Mouse (Mus musculus) intestine, embryonic 14.5 days (tissue): ENCODE results near the gene Prss50. TPM values are rescaled to one million over a fixed set of nuclear protein-coding genes. Genes with fewer than 3 reads are reported as not detected.
A peak's percentile ranks its signal among the peaks of the same experiment; 100 is the strongest.

ENCODE experiments used
- ATAC-seq: fragments of 200-750 bp; cut with Nextera tagmentation; replicated peaks from 2 replicates; pipeline ENCODE4 v1.8.0; 2017; ENCODE audit warnings: low read depth, moderate number of reproducible peaks, moderate TSS enrichment, moderate library complexity; ENCODE audit not compliant: low FRiP score, low TSS enrichment
- DNase-seq: peaks from one replicate; pipeline ENCODE4 v3.0.0-alpha.2; 2018; ENCODE audit warnings: low spot score
- H3K27ac ChIP-seq: fragments of 300-500 bp; sonication (generic); 2 replicates; pipeline ENCODE4 v1.5.1; 2014; ENCODE audit warnings: low read depth, mild to moderate bottlenecking, control low read depth
- H3K27me3 ChIP-seq: fragments of 300-500 bp; sonication (generic); replicated peaks from 2 replicates; pipeline ENCODE4 v1.6.1; 2014; ENCODE audit warnings: low read length, control low read depth; ENCODE audit not compliant: control insufficient read depth, insufficient read depth
- H3K36me3 ChIP-seq: fragments of 300-500 bp; sonication (generic); 2 replicates; pipeline ENCODE4 v1.6.1; 2014; ENCODE audit warnings: low read length, control low read depth; ENCODE audit not compliant: control insufficient read depth, insufficient read depth
- H3K4me1 ChIP-seq: fragments of 300-500 bp; sonication (generic); replicated peaks from 2 replicates; pipeline ENCODE4 v1.6.1; 2014; ENCODE audit warnings: low read length, control low read depth, mixed read lengths; ENCODE audit not compliant: control insufficient read depth, insufficient read depth
- H3K4me2 ChIP-seq: fragments of 300-500 bp; sonication (generic); 2 replicates; pipeline ENCODE4 v1.6.1; 2014; ENCODE audit warnings: low read length
- H3K4me3 ChIP-seq: fragments of 300-500 bp; sonication (generic); 2 replicates; pipeline ENCODE4 v1.5.1; 2014; ENCODE audit warnings: low read depth, low read length, control low read depth, mixed read lengths
- H3K9ac ChIP-seq: fragments of 300-500 bp; sonication (generic); 2 replicates; pipeline ENCODE4 v1.6.1; 2014; ENCODE audit warnings: mild to moderate bottlenecking, low read length
- H3K9me3 ChIP-seq: fragments of 300-500 bp; sonication (generic); 2 replicates; pipeline ENCODE4 v1.6.1; 2016; ENCODE audit warnings: low read length, control low read depth; ENCODE audit not compliant: control insufficient read depth
- WGBS: fragments of 180-500 bp; shearing (Covaris S2); extraction: QIAGEN DNeasy Blood & Tissue Kit; methylation state at CpG from one replicate; pipeline ENCODE4 v1.1.7; 2014; 5-methylcytosine and 5-hydroxymethylcytosine counted together
- polyA plus RNA-seq: library from polyadenylated mRNA; unstranded; fragments of >200 nt; fragmentation: Nextera tagmentation; extraction: Ambion mirVana; gene quantifications from 2 replicates; pipeline ENCODE4 v1.2.1, GENCODE M21; 2014

Gene Prss50
- polyA plus RNA-seq, 1 experiment from 2014 or later: 0.68 TPM

- H3K27ac ChIP-seq: 0 out of 2 replicates have a peak within 1 kb of the TSS, but pooled peaks have one; percentile 16
- no peaks in the 10 kb centered on the region for H3K9me3 ChIP-seq
- peak within 1 kb of the TSS; percentile 52 for H3K9ac ChIP-seq
- peaks cover 8% of the 10 kb centered on the region; the same call in 1 of the 2 replicates for H3K4me1 ChIP-seq
- WGBS: 14% methylated on average over 12 of the region's 12 CpGs
- peaks cover 16% of the 10 kb centered on the region for H3K27me3 ChIP-seq
- ATAC-seq: peak; percentile 12; the same call in 1 of the 2 replicates
- peak within 1 kb of the TSS; percentile 55 for H3K4me3 ChIP-seq
- H3K4me2 ChIP-seq: peak within 1 kb of the TSS; percentile 83
- no peaks in the 10 kb centered on the region for H3K36me3 ChIP-seq
- no peak for DNase-seq
Measured at GRCm38 (mm10) chr9:110879191-110879920, 21.6 kb downstream of the Prss50 start, which contains the start of gene Als2cl. Gene Als2cl, plus strand, starts transcription at chr9:110879870.

- peak within 1 kb of the TSS; percentile 55 for H3K4me3 ChIP-seq
- DNase-seq (peak; percentile 76), ATAC-seq (peak; percentile 68)
- H3K9ac ChIP-seq: peak within 1 kb of the TSS; percentile 52
- peaks cover under 1% of the 10 kb centered on the region; the same call in 1 of the 2 replicates for H3K4me1 ChIP-seq
- H3K36me3 ChIP-seq: no peaks in the 10 kb centered on the region
- H3K27ac ChIP-seq: 0 out of 2 replicates have a peak within 1 kb of the TSS, but pooled peaks have one; percentile 16
- H3K4me2 ChIP-seq: peak within 1 kb of the TSS; percentile 83
- WGBS: 1% methylated on average over 45 of the region's 57 CpGs
- no peaks in the 10 kb centered on the region for H3K9me3 ChIP-seq
- peaks cover 16% of the 10 kb centered on the region for H3K27me3 ChIP-seq
Measured at GRCm38 (mm10) chr9:110879998-110880561, 22.3 kb downstream of the Prss50 start, which contains the start of gene Tmie. Gene Tmie, minus strand, starts transcription at chr9:110880113.

DNA sequence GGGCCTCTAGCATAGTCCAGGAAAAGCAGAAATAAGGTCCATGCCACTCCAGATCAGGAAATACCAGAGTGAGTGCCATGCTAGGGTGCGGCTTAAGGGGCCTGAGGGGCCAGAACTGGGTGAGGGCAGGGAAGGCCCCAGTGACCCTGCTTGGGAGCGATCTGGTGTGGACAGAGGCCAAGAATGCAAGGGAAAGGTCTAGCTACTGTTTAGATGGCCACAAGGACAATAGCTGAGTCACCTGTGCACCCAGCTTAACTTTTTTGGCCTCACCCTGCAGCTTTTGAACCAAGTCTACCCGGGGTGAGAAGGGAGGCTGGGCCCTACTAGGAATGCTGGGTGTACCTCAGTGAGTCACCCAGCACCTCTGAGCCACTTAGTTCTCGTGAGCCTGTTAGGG lies 23.0 kb downstream of the Prss50 start:
- Histone ChIP-seq H3K4me2 (peak overlapping the region; percentile 83), H3K27ac (no peak overlapping the region), H3K9ac (peak overlapping the region; percentile 52; the same call in 1 of the 2 replicates), H3K9me3 (no peaks in the 10 kb centered on the region), H3K36me3 (no peaks in the 10 kb centered on the region), H3K4me1 (no peaks in the 10 kb centered on the region), H3K4me3 (peak overlapping the region; percentile 55), H3K27me3 (peaks cover 16% of the 10 kb centered on the region)
- WGBS: 58% methylated on average over 4 of the region's 4 CpGs
- DNase-seq (no peak), ATAC-seq (peak; percentile 6)

GRCm38 (mm10) chr9:110881953-110882352 lies 24.2 kb downstream of the Prss50 start:
- no peak overlapping the region for H3K9ac ChIP-seq
- 65% methylated on average over 7 of the region's 7 CpGs for WGBS
- H3K36me3 ChIP-seq: no peaks in the 10 kb centered on the region

DNA sequence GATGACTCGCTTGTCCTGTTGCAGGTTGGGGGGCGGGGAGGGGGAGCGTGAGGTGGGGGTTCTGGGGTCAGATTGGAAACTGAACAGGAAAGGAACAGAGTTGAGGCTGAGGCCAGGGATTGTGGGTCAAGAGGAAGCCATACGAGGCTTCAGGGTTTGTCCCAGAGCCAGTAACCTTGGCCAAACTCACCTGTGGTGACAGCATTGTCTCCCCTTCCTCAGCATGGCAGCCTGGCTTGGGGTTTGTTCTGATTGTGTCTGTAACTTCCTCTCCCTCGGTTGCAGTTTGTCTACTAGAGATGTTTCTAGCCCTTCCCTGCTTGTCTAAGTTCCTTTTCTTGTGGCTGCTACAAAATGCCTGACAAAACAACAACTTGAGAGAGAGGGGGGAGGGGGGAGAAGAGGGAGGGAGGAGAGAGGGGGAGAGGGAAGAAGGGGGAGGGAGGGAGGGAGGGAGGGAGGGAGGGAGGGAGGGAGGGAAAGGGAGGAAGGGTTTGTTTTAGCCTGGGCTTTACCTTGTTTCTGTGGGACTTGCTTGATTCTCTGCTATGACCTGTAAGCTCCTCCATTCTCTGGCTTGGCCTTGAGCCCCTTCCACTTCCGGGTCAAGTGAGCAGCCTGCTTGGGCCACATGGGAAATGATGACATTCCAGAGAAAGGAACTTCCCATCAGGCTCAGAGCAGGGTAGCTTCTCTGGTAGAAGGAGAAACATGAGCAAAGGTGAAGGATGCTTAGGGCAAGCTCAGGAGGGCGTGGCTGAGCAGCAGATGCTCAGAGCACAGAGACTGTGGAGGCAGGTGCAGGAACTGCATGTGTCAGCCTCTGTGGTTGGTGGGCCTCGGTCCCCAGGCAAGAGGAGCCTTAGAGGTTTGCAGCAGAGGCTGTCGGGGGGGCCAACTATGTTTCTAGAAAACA lies 29.9 kb downstream of the Prss50 start:
- H3K4me2 ChIP-seq: no peak overlapping the region
- ATAC-seq (no peak), DNase-seq (no peak)
- no peak overlapping the region for H3K9ac ChIP-seq
- H3K4me3 ChIP-seq: no peak overlapping the region
- WGBS: 64% methylated on average over 9 of the region's 9 CpGs
- H3K4me1 ChIP-seq: no peaks in the 10 kb centered on the region
- no peaks in the 10 kb centered on the region for H3K9me3 ChIP-seq
- H3K36me3 ChIP-seq: no peaks in the 10 kb centered on the region
- no peaks in the 10 kb centered on the region for H3K27me3 ChIP-seq
- H3K27ac ChIP-seq: no peak overlapping the region

More at GRCm38 (mm10) chr9:110881953-110882352, 24.2 kb downstream of the Prss50 start:
- no peak overlapping the region for H3K4me2 ChIP-seq
- no peak overlapping the region for H3K4me3 ChIP-seq
- DNase-seq: no peak
- H3K4me1 ChIP-seq: no peaks in the 10 kb centered on the region
- H3K9me3 ChIP-seq: no peaks in the 10 kb centered on the region
- no peak overlapping the region for H3K27ac ChIP-seq
- H3K27me3 ChIP-seq: peaks cover 16% of the 10 kb centered on the region
- no peak for ATAC-seq

- WGBS: 88% methylated on average over 14 of the region's 14 CpGs
- Histone ChIP-seq H3K9ac (no peak overlapping the region), H3K4me1 (no peaks in the 10 kb centered on the region), H3K36me3 (no peaks in the 10 kb centered on the region), H3K4me2 (no peak overlapping the region), H3K27ac (no peak overlapping the region), H3K4me3 (no peak overlapping the region), H3K27me3 (no peaks in the 10 kb centered on the region), H3K9me3 (no peaks in the 10 kb centered on the region)
- DNase-seq: no peak
- ATAC-seq: no peak
Measured at GRCm38 (mm10) chr9:110888935-110889334, 31.2 kb downstream of the Prss50 start.

DNA sequence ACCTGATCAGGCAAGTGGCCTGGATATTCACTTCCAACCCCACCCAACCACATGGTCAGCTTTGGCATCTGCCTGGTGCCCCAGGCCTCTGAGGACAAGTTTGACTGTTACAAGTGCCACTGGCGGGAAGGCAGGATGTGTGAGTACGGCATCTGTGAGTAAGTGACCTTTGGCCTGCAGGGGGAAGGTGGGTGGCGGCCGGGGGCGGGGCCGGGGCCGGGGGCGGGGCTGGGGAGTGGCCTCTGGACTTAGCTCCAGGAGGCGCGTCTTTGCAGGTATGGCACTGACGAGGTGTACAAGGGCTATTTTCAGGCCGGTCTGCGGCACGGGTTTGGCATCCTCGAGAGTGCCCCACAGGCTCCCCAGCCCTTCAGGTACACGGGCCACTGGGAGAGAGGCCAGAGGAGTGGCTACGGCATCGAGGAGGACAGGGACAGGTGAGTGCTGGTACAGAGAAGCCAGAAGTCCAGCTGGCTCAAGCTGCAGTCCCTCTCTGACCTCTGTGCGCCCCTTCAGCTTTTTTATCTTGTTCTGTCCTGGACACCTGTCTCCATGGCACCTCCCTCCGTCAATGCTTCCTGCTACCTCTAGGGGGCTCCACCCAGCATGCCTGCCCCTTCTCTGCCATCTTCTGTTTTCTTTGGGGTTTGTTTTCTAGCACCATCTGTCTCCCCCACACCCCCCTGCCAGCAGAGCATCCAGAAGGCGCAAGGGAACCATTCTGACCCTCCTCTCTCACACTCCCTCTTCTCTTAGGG lies 32.4 kb downstream of the Prss50 start:
- Histone ChIP-seq H3K9me3 (no peaks in the 10 kb centered on the region), H3K4me1 (no peaks in the 10 kb centered on the region), H3K27ac (no peak overlapping the region), H3K27me3 (no peaks in the 10 kb centered on the region), H3K4me3 (no peak overlapping the region), H3K36me3 (no peaks in the 10 kb centered on the region), H3K4me2 (no peak overlapping the region), H3K9ac (no peak overlapping the region)
- WGBS: 10% methylated on average over 21 of the region's 21 CpGs
- peak; percentile 77 for DNase-seq
- peak; percentile 63 for ATAC-seq
